Mouse (Mus musculus) liver, postnatal 0 days (tissue): ENCODE measurements at regions not wholly inside any gene's neighbourhood (a gene's known extent, or its start where the extent isn't known, plus 50 kb on each side); places are given as distances from the start of the nearest gene placed in this dataset.

Experiments
- CTCF ChIP-seq: sonication (generic); IDR thresholded peaks from 2 replicates; pipeline ENCODE4 v1.5.1; 2016; ENCODE audit warnings: antibody characterized with exemption, low read depth
- EP300 ChIP-seq: IDR thresholded peaks from 2 replicates; pipeline ENCODE4 v1.6.1; 2016; ENCODE audit warnings: antibody characterized with exemption, low read depth, mild to moderate bottlenecking

GRCm38 (mm10) chr13:54895981-54896380 is 53.2 kb upstream of the Unc5a start:
- no peak for TF ChIP-seq CTCF
- no peak for TF ChIP-seq EP300
